Mouse (Mus musculus) heart, embryonic 10.5 days (tissue): ENCODE results near the gene Slc9a3r2. TPM values are rescaled to one million over a fixed set of nuclear protein-coding genes. Genes with fewer than 3 reads are reported as not detected.
A peak's percentile ranks its signal among the peaks of the same experiment; 100 is the strongest.

Experiments
- DNase-seq: peaks from one replicate; pipeline ENCODE4 v3.0.0-alpha.2; 2017; ENCODE audit warnings: low spot score
- H3K27ac ChIP-seq: fragments of 300-500 bp; sonication (generic); 2 replicates; pipeline ENCODE4 v1.5.1; 2016; ENCODE audit warnings: mild to moderate bottlenecking
- H3K27me3 ChIP-seq: fragments of 300-500 bp; sonication (generic); 2 replicates; pipeline ENCODE4 v1.6.1; 2016; ENCODE audit warnings: mild to moderate bottlenecking; ENCODE audit not compliant: poor library complexity, insufficient read depth, severe bottlenecking
- H3K36me3 ChIP-seq: fragments of 300-500 bp; sonication (generic); 2 replicates; pipeline ENCODE4 v1.6.1; 2016; ENCODE audit warnings: mild to moderate bottlenecking, moderate library complexity
- H3K4me1 ChIP-seq: fragments of 300-500 bp; sonication (generic); 2 replicates; pipeline ENCODE4 v1.6.1; 2016; ENCODE audit warnings: mild to moderate bottlenecking
- H3K4me3 ChIP-seq: fragments of 300-500 bp; sonication (generic); 2 replicates; pipeline ENCODE4 v1.5.1; 2016; ENCODE audit warnings: mild to moderate bottlenecking, moderate library complexity
- H3K9me3 ChIP-seq: fragments of 300-500 bp; sonication (generic); 2 replicates; pipeline ENCODE4 v1.6.1; 2016; ENCODE audit warnings: mild to moderate bottlenecking, moderate library complexity
- WGBS: fragments of 180-500 bp; shearing (Covaris S2); methylation state at CpG from one replicate; pipeline ENCODE4 v1.1.7; 2016; 5-methylcytosine and 5-hydroxymethylcytosine counted together
- polyA plus RNA-seq: library from polyadenylated mRNA; unstranded; fragments of >200 nt; fragmentation: Nextera tagmentation; extraction: Ambion mirVana; gene quantifications from 2 replicates; pipeline ENCODE4 v1.2.1, GENCODE M21; 2016

The Slc9a3r2 gene
- polyA plus RNA-seq, 1 experiment from 2014 or later: 51.5 TPM

DNA sequence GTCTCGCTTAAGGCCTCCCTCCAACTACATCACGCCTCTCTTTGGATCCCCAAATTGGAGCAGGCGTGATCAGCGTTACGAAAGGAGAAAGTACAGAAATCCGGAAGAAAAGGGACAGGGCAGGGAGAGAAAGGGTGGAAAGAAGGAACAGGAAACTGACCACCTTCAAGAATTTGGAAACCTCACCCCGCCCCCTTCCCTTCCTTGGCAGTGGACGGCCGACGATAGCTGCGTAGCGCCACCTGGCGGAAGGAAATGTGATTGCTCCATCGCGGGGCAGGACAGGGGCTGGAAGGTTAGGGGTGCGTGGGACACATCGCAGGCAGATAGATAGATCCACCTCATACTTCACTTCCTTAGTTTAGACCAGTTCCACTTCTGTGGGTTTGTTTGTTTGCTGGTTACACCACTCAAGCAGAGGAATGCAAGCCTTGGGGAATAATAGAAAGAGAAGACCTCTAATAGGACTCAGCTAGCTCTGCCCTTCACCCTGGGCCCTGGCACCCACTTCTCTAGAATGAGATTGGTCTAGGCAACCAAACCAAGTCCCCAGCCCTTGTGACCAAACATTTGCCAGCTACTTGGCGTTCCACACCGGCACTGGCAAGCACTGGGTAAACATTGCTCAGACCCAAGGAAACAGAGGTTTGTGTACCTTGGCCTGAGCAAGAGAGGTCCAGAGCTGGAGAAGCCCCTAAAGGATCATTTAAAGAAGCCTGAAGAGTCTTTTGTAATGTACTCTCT, 4.0 kb upstream of the Slc9a3r2 start:
- Histone ChIP-seq H3K27me3 (peaks cover 85% of the 10 kb centered on the region), H3K27ac (peak overlapping the region; percentile 74), H3K4me3 (peak overlapping the region; percentile 48), H3K4me1 (peaks cover 36% of the 10 kb centered on the region), H3K9me3 (no peaks in the 10 kb centered on the region), H3K36me3 (no peaks in the 10 kb centered on the region)
- peak; percentile 92 for DNase-seq
- 5% methylated on average over 19 of the region's 19 CpGs for WGBS

DNA sequence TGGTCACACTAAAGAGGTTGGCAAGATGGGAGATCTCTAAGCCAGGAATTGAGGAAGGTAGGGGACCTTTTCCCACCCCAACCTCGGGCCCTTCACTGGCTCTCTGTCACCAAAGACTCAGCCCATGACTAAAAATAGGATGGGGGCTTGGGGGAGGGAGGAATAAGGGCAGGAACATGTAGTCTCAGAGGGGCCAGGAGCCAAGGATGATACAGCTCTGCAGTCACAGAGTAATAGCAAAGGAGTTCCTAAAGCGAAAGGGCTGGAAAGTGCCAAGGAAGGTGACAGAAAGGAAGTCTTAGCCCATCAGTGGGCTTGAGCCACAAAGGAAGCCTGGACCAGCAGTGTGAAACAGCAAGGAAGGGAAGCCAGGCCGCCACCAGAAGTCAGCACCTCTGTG, 1.7 kb upstream of the Slc9a3r2 start:
- H3K27me3 ChIP-seq: peaks cover 85% of the 10 kb centered on the region

DNA sequence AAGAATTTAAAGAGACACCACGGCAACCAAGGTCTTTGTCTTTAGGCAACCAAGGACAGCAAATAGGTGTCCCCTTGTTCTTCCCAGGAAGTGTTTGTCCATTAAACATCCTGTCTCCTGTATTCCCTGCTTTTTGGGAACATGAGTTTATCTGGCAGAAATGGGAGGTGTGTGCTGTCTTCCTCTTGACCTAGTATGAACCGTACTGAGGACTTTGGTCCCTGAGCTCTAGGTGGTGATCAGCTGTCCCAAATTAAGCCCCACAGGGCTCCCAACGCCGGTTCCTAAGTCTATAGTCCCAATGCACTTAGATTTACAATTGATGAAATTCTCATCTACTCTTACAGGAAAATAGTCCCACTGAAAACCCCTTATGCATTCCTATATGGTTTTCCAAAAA, 639 bp upstream of the Slc9a3r2 start:
- H3K36me3 ChIP-seq: no peaks in the 10 kb centered on the region
- no peak for DNase-seq
- H3K4me1 ChIP-seq: peaks cover 43% of the 10 kb centered on the region
- no peaks in the 10 kb centered on the region for H3K9me3 ChIP-seq
- no peak overlapping the region for H3K27ac ChIP-seq
- H3K27me3 ChIP-seq: peaks cover 82% of the 10 kb centered on the region
- WGBS: 77% methylated on average over 4 of the region's 4 CpGs
- peak overlapping the region; percentile 86 for H3K4me3 ChIP-seq

More for the DNA sequence above, 1.7 kb upstream of the Slc9a3r2 start:
- Histone ChIP-seq H3K9me3 (no peaks in the 10 kb centered on the region), H3K27ac (no peak overlapping the region), H3K4me1 (peaks cover 37% of the 10 kb centered on the region), H3K4me3 (no peak overlapping the region), H3K36me3 (no peaks in the 10 kb centered on the region)
- 57% methylated on average over 3 of the region's 3 CpGs for WGBS
- DNase-seq: no peak

DNA sequence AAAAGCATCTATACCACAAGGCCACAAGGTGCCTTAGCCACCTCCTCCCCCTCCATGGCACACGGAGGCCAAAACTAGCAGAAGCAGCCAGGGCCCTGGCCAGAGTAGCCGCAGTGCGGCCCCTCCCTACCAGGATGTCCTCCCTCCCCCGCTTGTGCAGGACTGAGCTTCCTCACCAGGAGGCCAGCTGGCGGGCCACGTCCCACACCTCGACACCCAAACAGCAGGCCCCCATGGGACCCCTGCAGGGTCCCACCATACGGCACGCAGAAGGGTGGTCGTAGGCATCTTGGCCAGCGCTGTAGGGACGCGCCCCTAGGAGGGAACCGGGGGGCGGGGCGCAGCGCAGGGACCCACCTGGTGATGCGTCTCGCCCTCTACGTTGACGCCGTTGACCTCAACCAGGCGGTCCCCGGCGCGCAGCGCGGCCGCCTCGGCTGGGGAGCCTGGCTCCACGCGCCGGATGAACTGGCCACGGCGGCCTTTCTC, 502 bp downstream of the Slc9a3r2 start:
- Histone ChIP-seq H3K36me3 (no peaks in the 10 kb centered on the region), H3K27ac (peak overlapping the region; percentile 90), H3K4me3 (peak overlapping the region; percentile 86), H3K4me1 (peaks cover 55% of the 10 kb centered on the region), H3K9me3 (no peaks in the 10 kb centered on the region), H3K27me3 (peaks cover 84% of the 10 kb centered on the region)
- DNase-seq: no peak
- 2% methylated on average over 35 of the region's 35 CpGs for WGBS

DNA sequence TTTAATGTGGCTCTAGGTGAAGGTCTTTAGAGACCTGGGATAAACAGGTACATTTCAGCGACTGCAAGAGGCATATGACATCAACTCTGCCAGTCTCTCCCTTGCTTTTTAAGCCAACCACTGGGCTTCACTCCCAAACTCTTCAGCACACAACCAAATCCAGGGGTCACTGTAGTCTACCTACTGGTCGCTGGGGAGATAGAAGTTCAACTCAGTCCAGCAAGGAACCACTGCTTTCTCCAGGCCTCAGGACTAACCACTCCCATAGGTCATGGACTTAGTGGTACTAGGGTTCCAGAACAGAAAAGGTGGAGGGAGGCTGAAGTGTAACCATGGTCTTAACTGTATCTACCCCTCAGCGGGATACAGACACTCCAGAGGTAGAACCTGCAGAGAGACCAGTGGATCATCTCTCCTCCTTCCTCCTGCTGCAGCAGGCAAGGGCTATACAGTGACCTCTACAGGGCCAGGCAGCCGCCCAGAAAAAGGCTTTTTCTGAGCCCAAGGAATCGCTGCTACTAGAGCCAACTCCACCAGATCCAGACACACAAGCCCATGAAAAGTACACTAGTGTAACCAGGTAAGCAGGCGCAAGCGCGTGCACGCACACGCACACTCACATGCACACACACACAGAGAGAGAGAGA, 1.3 kb downstream of the Slc9a3r2 start:
- Histone ChIP-seq H3K27ac (peak overlapping the region; percentile 90; the same call in 1 of the 2 replicates), H3K9me3 (no peaks in the 10 kb centered on the region), H3K36me3 (no peaks in the 10 kb centered on the region), H3K27me3 (peaks cover 83% of the 10 kb centered on the region), H3K4me3 (peak overlapping the region; percentile 86), H3K4me1 (peaks cover 63% of the 10 kb centered on the region)
- WGBS: 73% methylated on average over 10 of the region's 10 CpGs
- no peak for DNase-seq

DNA sequence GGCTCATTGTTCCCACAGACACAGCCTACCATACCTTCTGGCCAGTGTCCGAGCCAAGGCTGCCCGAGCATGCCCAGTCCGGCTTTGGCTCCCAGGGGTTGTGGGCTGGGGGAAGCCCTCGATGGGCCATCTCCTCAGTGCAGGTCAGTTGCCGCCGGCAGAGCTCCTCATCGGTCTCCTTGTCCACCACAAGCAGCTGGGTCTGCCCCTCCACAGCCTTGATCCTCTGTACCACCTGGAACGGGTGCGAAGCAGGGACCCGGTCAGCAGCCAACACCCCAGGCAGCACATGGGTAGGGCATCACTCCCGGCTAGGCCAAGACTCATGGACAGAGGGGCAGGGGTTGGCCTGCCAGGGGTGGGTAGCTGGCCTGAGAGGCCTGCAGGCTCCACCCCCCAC, 2.6 kb downstream of the Slc9a3r2 start:
- WGBS: 72% methylated on average over 11 of the region's 11 CpGs
- Histone ChIP-seq H3K27me3 (peaks cover 89% of the 10 kb centered on the region), H3K9me3 (no peaks in the 10 kb centered on the region), H3K36me3 (0 out of 2 replicates have a peak, but pooled peaks cover 3% of the 10 kb centered on the region), H3K27ac (peak overlapping the region; percentile 65; the same call in 1 of the 2 replicates), H3K4me1 (peaks cover 76% of the 10 kb centered on the region), H3K4me3 (peak overlapping the region; percentile 17; the same call in 1 of the 2 replicates)
- no peak for DNase-seq

DNA sequence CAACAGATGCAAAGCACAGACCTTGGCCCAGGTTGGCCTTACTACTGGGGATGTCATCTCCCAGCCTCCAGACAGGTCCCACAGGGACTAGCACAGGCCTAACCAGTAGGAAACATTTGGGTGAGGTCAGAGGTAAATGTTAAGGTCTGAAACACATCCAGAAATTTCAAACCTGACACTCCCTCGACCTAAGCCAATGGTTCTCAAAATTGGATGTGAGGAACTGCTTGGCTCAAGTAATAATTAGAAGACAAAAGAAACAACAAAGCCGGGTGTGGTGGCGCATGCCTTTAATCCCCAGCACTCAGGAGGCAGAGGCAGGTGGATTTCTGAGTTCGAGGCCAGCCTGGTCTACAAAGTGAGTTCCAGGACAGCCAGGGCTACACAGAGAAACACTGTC, 3.7 kb downstream of the Slc9a3r2 start:
- Histone ChIP-seq H3K4me3 (no peak overlapping the region), H3K9me3 (no peaks in the 10 kb centered on the region), H3K27ac (peak overlapping the region; percentile 75; the same call in 1 of the 2 replicates), H3K27me3 (peaks cover 89% of the 10 kb centered on the region), H3K36me3 (peaks cover 3% of the 10 kb centered on the region; the same call in 1 of the 2 replicates), H3K4me1 (peaks cover 74% of the 10 kb centered on the region)
- WGBS: 80% methylated on average over 4 of the region's 4 CpGs
- no peak for DNase-seq

DNA sequence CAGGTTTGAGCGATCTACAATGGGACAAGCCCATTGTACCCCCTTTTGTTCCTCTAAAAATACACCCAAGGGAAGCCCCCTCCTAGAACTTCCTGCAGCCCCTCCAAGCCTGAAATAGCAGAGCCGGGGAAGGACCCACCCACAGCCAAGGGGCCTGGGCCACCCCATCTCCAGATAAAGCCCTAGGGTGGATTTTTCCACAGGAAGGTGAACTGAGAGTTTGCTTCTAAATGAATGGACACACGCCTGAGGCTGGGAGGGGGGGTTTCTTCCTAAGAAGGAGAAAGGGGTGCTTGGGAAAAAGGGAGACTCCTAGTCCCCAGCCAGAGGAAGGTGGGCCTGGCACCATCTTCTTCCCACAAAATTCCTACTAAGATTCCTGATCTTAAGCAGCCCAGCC, 4.2 kb downstream of the Slc9a3r2 start:
- Histone ChIP-seq H3K9me3 (no peaks in the 10 kb centered on the region), H3K27me3 (peaks cover 87% of the 10 kb centered on the region), H3K27ac (peak overlapping the region; percentile 75), H3K36me3 (peaks cover 6% of the 10 kb centered on the region; the same call in 1 of the 2 replicates), H3K4me3 (no peak overlapping the region; the same call in 1 of the 2 replicates), H3K4me1 (peaks cover 74% of the 10 kb centered on the region)
- DNase-seq: no peak
- WGBS: 55% methylated on average over 3 of the region's 3 CpGs

DNA sequence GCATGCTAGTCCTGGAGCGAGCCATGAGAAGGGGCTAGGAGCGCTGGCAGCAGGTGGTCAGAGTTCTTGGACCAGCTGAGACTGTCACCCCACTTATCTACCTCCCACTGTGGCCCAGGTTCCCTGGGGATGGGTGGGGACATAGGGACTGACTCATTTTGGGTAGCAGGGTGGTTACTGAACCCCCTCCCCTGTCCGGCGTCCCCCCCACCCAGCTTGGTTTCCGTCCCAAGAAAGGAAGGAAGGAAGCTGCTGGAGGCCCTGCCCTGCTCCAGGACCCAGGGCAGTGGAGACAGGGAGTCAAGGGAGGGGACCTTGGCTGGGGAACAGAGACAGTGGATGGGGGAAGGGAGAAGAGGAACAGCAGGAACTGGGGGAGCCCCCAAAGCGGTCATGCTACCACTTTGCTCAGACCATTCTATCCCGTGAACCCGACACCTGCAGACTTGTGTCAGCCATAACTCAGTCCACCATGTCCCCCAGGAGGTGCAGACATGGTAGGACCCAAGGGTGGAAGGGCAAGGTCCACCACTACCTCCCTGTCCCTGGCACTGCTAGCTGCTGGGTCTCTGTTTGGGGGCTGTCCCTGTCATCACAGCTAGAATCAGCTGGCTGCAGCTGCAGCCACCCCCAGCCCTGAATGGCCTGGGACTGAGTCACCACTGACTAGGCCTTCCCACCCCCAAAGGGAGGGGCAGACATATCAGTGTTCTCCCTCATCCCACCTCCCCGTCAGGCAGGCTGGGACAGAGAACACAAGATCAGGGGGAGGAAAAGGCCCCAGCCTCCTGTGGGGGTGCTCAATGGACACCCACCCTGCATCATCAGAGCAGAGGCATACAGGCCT, 5.0 kb downstream of the Slc9a3r2 start:
- WGBS: 68% methylated on average over 9 of the region's 9 CpGs
- Histone ChIP-seq H3K9me3 (no peaks in the 10 kb centered on the region), H3K4me3 (no peak overlapping the region; the same call in 1 of the 2 replicates), H3K4me1 (peaks cover 70% of the 10 kb centered on the region), H3K27ac (peak overlapping the region; percentile 75), H3K36me3 (peaks cover 14% of the 10 kb centered on the region; the same call in 1 of the 2 replicates), H3K27me3 (peaks cover 88% of the 10 kb centered on the region)
- DNase-seq: no peak

DNA sequence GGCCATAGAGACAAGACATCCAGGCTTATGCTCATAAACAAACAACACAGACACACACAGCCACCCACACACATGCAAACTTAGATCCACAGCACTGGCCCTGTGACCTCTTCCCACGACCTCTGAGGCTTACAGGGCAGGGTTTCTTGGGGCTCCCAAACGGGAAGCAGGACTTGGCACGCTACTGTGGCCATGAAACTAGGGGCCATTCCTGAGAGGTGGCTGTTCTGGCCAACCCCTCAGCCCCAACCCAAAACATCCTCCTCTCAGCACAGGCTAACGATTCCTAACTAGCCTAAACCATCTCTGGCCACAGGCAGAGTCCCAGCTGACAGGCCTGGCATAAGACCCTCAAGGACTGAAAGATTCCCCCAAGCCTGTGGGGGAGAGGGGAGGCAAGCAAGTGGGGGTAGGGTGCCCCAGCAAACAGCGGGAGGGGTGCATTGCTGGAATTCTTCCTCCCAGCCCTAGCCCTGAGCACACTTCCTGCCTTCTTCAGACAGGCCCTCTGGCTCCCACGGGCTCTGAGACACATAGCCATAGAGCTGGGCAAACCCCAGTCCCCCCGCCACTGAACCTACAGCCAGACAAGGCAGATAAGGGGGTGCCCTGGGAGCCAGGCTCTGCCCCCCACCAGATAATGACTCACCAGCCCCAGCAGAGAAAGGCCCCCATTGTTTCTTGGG, 6.0 kb downstream of the Slc9a3r2 start:
- Histone ChIP-seq H3K9me3 (no peaks in the 10 kb centered on the region), H3K27ac (peak overlapping the region; percentile 75), H3K4me1 (peaks cover 70% of the 10 kb centered on the region), H3K27me3 (peaks cover 89% of the 10 kb centered on the region), H3K36me3 (peaks cover 23% of the 10 kb centered on the region), H3K4me3 (no peak overlapping the region)
- WGBS: 31% methylated on average over 7 of the region's 7 CpGs
- DNase-seq: no peak

DNA sequence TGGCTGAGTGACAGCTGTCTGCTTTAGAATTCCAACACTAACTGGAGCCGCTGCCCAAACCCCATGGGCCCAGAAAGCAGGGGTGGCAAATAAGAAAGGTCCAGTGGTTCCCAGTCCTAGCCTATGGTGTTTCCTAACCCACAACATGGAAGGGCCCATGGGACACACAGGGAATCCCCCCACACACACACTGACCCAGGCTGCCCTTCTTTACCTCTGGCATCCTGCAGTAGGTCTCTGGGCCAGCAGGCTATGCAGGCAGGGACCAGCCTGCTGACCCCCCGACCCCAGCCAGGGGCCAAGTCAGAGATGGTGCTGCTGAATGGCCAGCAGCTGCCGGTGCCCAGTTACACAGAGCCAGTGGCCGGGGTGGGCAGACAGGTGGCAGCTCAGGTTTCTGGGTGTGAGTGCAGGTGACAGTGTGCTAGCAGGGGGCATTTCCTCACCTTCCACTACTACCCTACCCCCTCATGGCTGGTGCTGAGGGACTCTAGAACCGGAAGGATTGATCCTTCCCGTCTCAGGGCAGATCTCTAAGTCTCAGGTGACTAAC, 7.3 kb downstream of the Slc9a3r2 start:
- peaks cover 33% of the 10 kb centered on the region for H3K36me3 ChIP-seq
- 75% methylated on average over 6 of the region's 6 CpGs for WGBS
- peaks cover 89% of the 10 kb centered on the region for H3K27me3 ChIP-seq
- no peak for DNase-seq
- no peaks in the 10 kb centered on the region for H3K9me3 ChIP-seq
- H3K4me1 ChIP-seq: peaks cover 68% of the 10 kb centered on the region
- H3K27ac ChIP-seq: 0 out of 2 replicates have a peak overlapping the region, but pooled peaks have one; percentile 37
- H3K4me3 ChIP-seq: no peak overlapping the region

DNA sequence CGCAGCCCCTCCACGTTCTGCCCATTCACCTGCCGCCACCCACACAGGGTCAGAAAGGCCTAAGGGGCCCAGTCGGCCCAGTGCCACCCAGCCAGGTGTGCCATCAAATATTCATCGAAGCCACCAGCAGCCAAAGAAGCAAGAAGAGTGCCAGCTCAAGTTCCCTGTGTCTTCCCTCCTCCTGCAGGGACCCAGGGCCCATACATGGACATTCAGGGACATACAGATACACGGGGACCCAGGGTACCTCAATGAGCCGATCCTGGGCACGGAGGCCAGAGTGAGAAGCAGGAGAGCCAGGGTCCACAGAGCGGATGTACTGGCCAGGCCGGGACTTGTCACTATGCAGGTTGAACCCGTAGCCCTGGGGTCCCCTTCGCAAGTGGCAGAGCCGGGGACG, 8.2 kb downstream of the Slc9a3r2 start:
- WGBS: 91% methylated on average over 14 of the region's 14 CpGs
- no peak for DNase-seq
- H3K36me3 ChIP-seq: peaks cover 33% of the 10 kb centered on the region
- H3K27me3 ChIP-seq: peaks cover 86% of the 10 kb centered on the region
- no peak overlapping the region for H3K4me3 ChIP-seq
- no peak overlapping the region for H3K27ac ChIP-seq
- H3K9me3 ChIP-seq: no peaks in the 10 kb centered on the region
- peaks cover 65% of the 10 kb centered on the region for H3K4me1 ChIP-seq
